Mouse (Mus musculus): ENCODE measurements around the gene Tnfrsf13c. TPM values are rescaled to one million over a fixed set of nuclear protein-coding genes. Genes with fewer than 3 reads are reported as not detected.

Tnfrsf13c gene
- polyA plus RNA-seq (2012; rRNA removed; ENCODE audit: low replicate concordance) = 23.3 and 82.5 TPM in 2 replicates

GRCm38 (mm10) chr15:82223657-82224601 lies at the start of gene Tnfrsf13c:
Tnfrsf13c (minus strand) TSS chr15:82224369.

GRCm38 (mm10) chr15:82252097-82252496 lies 27.9 kb upstream of the Tnfrsf13c start, which contains the start of gene 1500009C09Rik:
1500009C09Rik (plus strand) TSS chr15:82252397.

GRCm38 (mm10) chr15:82244115-82244804 lies 20.1 kb upstream of the Tnfrsf13c start, which contains the start of gene Cenpm:
Cenpm (minus strand) TSS chr15:82244748.

GRCm38 (mm10) chr15:82212752-82213063 lies 11.5 kb downstream of the Tnfrsf13c start, which contains the start of gene Shisa8:
Shisa8 (minus strand) TSS chr15:82212815.

Other genes starting within 250 kb of the Tnfrsf13c start
- not detected in 2 replicates for gene 1700029P11Rik, start 243.8 kb downstream of the Tnfrsf13c start, polyA plus RNA-seq (2012; rRNA removed; ENCODE audit: low replicate concordance)
- gene Xrcc6, start 236.5 kb downstream of the Tnfrsf13c start, polyA plus RNA-seq (2012; rRNA removed; ENCODE audit: low replicate concordance) = 17.4 and 31.6 TPM in 2 replicates
- 37.3 and 44.9 TPM in 2 replicates for gene Desi1, start 190.5 kb downstream of the Tnfrsf13c start, polyA plus RNA-seq (2012; rRNA removed; ENCODE audit: low replicate concordance)
- 53.7 and 64.9 TPM in 2 replicates for gene Snu13, start 176.8 kb downstream of the Tnfrsf13c start, polyA plus RNA-seq (2012; rRNA removed; ENCODE audit: low replicate concordance)
- not detected in 2 replicates for gene 4930407I10Rik, start 165.2 kb downstream of the Tnfrsf13c start, polyA plus RNA-seq (2012; rRNA removed; ENCODE audit: low replicate concordance)
- gene Mei1, start 154.4 kb downstream of the Tnfrsf13c start, polyA plus RNA-seq (2012; rRNA removed; ENCODE audit: low replicate concordance) = 0.04 TPM in 1 of 2 replicates, not detected in the other
- gene Ccdc134, start 96.4 kb downstream of the Tnfrsf13c start, polyA plus RNA-seq (2012; rRNA removed; ENCODE audit: low replicate concordance) = 10.5 and 12.5 TPM in 2 replicates
- gene Srebf2, start 77.2 kb downstream of the Tnfrsf13c start, polyA plus RNA-seq (2012; rRNA removed; ENCODE audit: low replicate concordance) = 145 and 311 TPM in 2 replicates
- gene Shisa8, start 11.6 kb downstream of the Tnfrsf13c start, polyA plus RNA-seq (2012; rRNA removed; ENCODE audit: low replicate concordance) = 1.4 and 7.0 TPM in 2 replicates
- 3.3 and 9.3 TPM in 2 replicates for gene Cenpm, start 20.4 kb upstream of the Tnfrsf13c start, polyA plus RNA-seq (2012; rRNA removed; ENCODE audit: low replicate concordance)
- 0.16 TPM in 1 of 2 replicates, not detected in the other for gene 1500009C09Rik, start 28.0 kb upstream of the Tnfrsf13c start, polyA plus RNA-seq (2012; rRNA removed; ENCODE audit: low replicate concordance)
- 2.9 and 3.2 TPM in 2 replicates for gene Sept3, start 50.5 kb upstream of the Tnfrsf13c start, polyA plus RNA-seq (2012; rRNA removed; ENCODE audit: low replicate concordance)
- gene Wbp2nl, start 74.6 kb upstream of the Tnfrsf13c start, polyA plus RNA-seq (2012; rRNA removed; ENCODE audit: low replicate concordance) = not detected in 2 replicates
- gene Naga, start 114.6 kb upstream of the Tnfrsf13c start, polyA plus RNA-seq (2012; rRNA removed; ENCODE audit: low replicate concordance) = 160 and 212 TPM in 2 replicates
- gene Pheta2, start 114.6 kb upstream of the Tnfrsf13c start, polyA plus RNA-seq (2012; rRNA removed; ENCODE audit: low replicate concordance) = 2.2 and 3.2 TPM in 2 replicates
- 158 and 195 TPM in 2 replicates for gene Smdt1, start 114.6 kb upstream of the Tnfrsf13c start, polyA plus RNA-seq (2012; rRNA removed; ENCODE audit: low replicate concordance)
- gene Ndufa6, start 130.0 kb upstream of the Tnfrsf13c start, polyA plus RNA-seq (2012; rRNA removed; ENCODE audit: low replicate concordance) = 232 and 241 TPM in 2 replicates
- gene Cyp2d22, start 155.9 kb upstream of the Tnfrsf13c start, polyA plus RNA-seq (2012; rRNA removed; ENCODE audit: low replicate concordance) = 48.6 and 64.4 TPM in 2 replicates
- gene Cyp2d11, start 169.7 kb upstream of the Tnfrsf13c start, polyA plus RNA-seq (2012; rRNA removed; ENCODE audit: low replicate concordance) = not detected in 2 replicates
- 7.2 TPM in 1 of 2 replicates, not detected in the other for gene Cyp2d10, start 182.8 kb upstream of the Tnfrsf13c start, polyA plus RNA-seq (2012; rRNA removed; ENCODE audit: low replicate concordance)
- gene Cyp2d9, start 209.1 kb upstream of the Tnfrsf13c start, polyA plus RNA-seq (2012; rRNA removed; ENCODE audit: low replicate concordance) = 10.0 TPM in 1 of 2 replicates, not detected in the other